Mouse (Mus musculus) kidney, postnatal 36 days (tissue): ENCODE results near the gene H2al1n.
"Not testable (repeated sequence)": the region's sequence is repeated elsewhere in the genome, so short reads cannot be mapped to it uniquely, and the experiment has no call there.

Experiments used
- DNase-seq, 2 experiments: peaks; one replicate each; pipeline ENCODE4 v3.0.0; 2021 to 2022; ENCODE audit warnings: mixed read lengths in 2 of 2

The H2al1n gene

GRCm38 (mm10) chrX:14210848-14211247 is at the start of gene H2al1n:
TSS of gene H2al1n (plus strand) at chrX:14211148.
- DNase-seq = not testable (repeated sequence)

- no peak for DNase-seq
These were observed 11.7 kb upstream of the H2al1n start for GRCm38 (mm10) chrX:14199284-14199683.

- no peak for DNase-seq
These were observed 4.7 kb upstream of the H2al1n start for GRCm38 (mm10) chrX:14206112-14206875.

- DNase-seq = no peak
These were observed 18.3 kb downstream of the H2al1n start for GRCm38 (mm10) chrX:14229218-14229617.

- DNase-seq = no peak
These were observed 48.8 kb downstream of the H2al1n start for GRCm38 (mm10) chrX:14259597-14260239.
